Mouse (Mus musculus) C2C12 (cell line): ENCODE data around the gene Slc6a6.

Experiments used
- CEBPB ChIP-seq: IDR thresholded peaks from one replicate; pipeline ENCODE4 v1.6.1; 2011; ENCODE audit warnings: low read depth, mild to moderate bottlenecking, control low read depth, moderate library complexity
- CTCF ChIP-seq: IDR thresholded peaks from one replicate; pipeline ENCODE4 v1.5.1; 2011; ENCODE audit not compliant: control insufficient read depth, insufficient read depth, insufficient read length
- FOSL1 ChIP-seq: IDR thresholded peaks from one replicate; pipeline ENCODE4 v1.8.0; 2011; ENCODE audit warnings: mild to moderate bottlenecking, low read length; ENCODE audit not compliant: poor library complexity, insufficient read depth, severe bottlenecking
- MYOG ChIP-seq: IDR thresholded peaks from one replicate; pipeline ENCODE4 v1.6.1; 2011; ENCODE audit not compliant: control insufficient read depth, insufficient read length; ENCODE audit errors: extremely low read depth
- USF1 ChIP-seq: IDR thresholded peaks from one replicate; pipeline ENCODE4 v1.6.1; 2011; ENCODE audit warnings: low read depth, mild to moderate bottlenecking, control low read depth, moderate library complexity

GRCm38 (mm10) chr6:91643416-91643921, 40.4 kb upstream of the Slc6a6 start:
- no peak for TF ChIP-seq CTCF
- no peak for TF ChIP-seq MYOG
- no peak for TF ChIP-seq CEBPB
- no peak for TF ChIP-seq FOSL1
- TF ChIP-seq USF1: no peak
